Mouse (Mus musculus) MEL (cell line): ENCODE data around the gene Neurod2. TPM values are rescaled to one million over a fixed set of nuclear protein-coding genes. Genes with fewer than 3 reads are reported as not detected.
A peak's percentile ranks its signal among the peaks of the same experiment; 100 is the strongest.

Source experiments
- DNase-seq: peaks from one replicate; pipeline ENCODE4 v3.0.0; 2011; ENCODE audit warnings: low read depth, low spot score
- H3K27ac ChIP-seq: 2 replicates; pipeline ENCODE4 v1.5.1; 2012; ENCODE audit warnings: low read depth, mild to moderate bottlenecking, control low read depth, low read length, moderate library complexity; ENCODE audit not compliant: control insufficient read depth
- H3K27me3 ChIP-seq, 2 experiments: fragments of 150-350 bp in 1 of 2; sonication (generic) in 1 of 2; 2 replicates each; pipeline ENCODE4 v1.6.1; 2012; ENCODE audit warnings: low read length in 2 of 2, mild to moderate bottlenecking in 2 of 2, improper control_type of control experiment in 1 of 2, moderate library complexity in 1 of 2; ENCODE audit not compliant: insufficient read depth in 2 of 2, control insufficient read depth in 1 of 2
- H3K36me3 ChIP-seq, 2 experiments: 2 replicates each; pipeline ENCODE4 v1.6.1; 2012 to 2014; ENCODE audit warnings: low read length in 2 of 2, improper control_type of control experiment in 1 of 2, inconsistent platforms in 1 of 2, mild to moderate bottlenecking in 1 of 2; ENCODE audit not compliant: insufficient read depth in 2 of 2, control insufficient read depth in 1 of 2
- H3K4me1 ChIP-seq, 2 experiments: fragments of 150-350 bp in 1 of 2; sonication (generic) in 1 of 2; 2 replicates each; pipeline ENCODE4 v1.6.1; 2012; ENCODE audit warnings: low read length in 2 of 2, improper control_type of control experiment in 1 of 2, mild to moderate bottlenecking in 1 of 2; ENCODE audit not compliant: insufficient read depth in 2 of 2, control insufficient read depth in 1 of 2
- H3K4me3 ChIP-seq, 2 experiments: fragments of 150-350 bp in 1 of 2; sonication (generic) in 1 of 2; 2 replicates each; pipeline ENCODE4 v1.5.1; 2012; ENCODE audit warnings: low read depth in 2 of 2, low read length in 2 of 2, mild to moderate bottlenecking in 2 of 2, moderate library complexity in 2 of 2, control low read depth in 1 of 2, improper control_type of control experiment in 1 of 2; ENCODE audit not compliant: control insufficient read depth in 1 of 2, insufficient read depth in 1 of 2
- H3K79me2 ChIP-seq: 2 replicates; pipeline ENCODE4 v1.6.1; 2012; ENCODE audit warnings: mild to moderate bottlenecking, low read length, moderate library complexity; ENCODE audit not compliant: control insufficient read depth, poor library complexity, insufficient read depth
- H3K9ac ChIP-seq: 2 replicates; pipeline ENCODE4 v1.6.1; 2012; ENCODE audit warnings: low read depth, mild to moderate bottlenecking, control low read depth, low read length, moderate library complexity; ENCODE audit not compliant: control insufficient read depth, poor library complexity, severe bottlenecking
- H3K9me3 ChIP-seq: fragments of 150-350 bp; sonication (generic); replicated peaks from 2 replicates; pipeline ENCODE4 v1.6.1; 2012; ENCODE audit warnings: mild to moderate bottlenecking, low read length, improper control_type of control experiment, moderate library complexity; ENCODE audit not compliant: insufficient read depth
- BHLHE40 ChIP-seq: IDR thresholded peaks from 2 replicates; pipeline ENCODE4 v1.6.1; 2012; ENCODE audit warnings: low read depth, mild to moderate bottlenecking, inconsistent platforms, low read length, improper control_type of control experiment, borderline replicate concordance
- CHD1 ChIP-seq: IDR thresholded peaks from 2 replicates; pipeline ENCODE4 v1.6.1; 2012; ENCODE audit warnings: low read depth, mild to moderate bottlenecking, inconsistent platforms, low read length, improper control_type of control experiment
- CTCF ChIP-seq, 3 experiments: IDR thresholded peaks in 2 of 3; conservative IDR thresholded peaks in 1 of 3; 2 replicates each; pipeline ENCODE4 v1.5.1; 2011 to 2012; ENCODE audit warnings: low read length in 3 of 3, low read depth in 2 of 3, mild to moderate bottlenecking in 2 of 3, improper control_type of control experiment in 1 of 3, inconsistent platforms in 1 of 3, mixed read lengths in 1 of 3, moderate library complexity in 1 of 3; ENCODE audit not compliant: control insufficient read depth in 1 of 3, insufficient read depth in 1 of 3, poor library complexity in 1 of 3, severe bottlenecking in 1 of 3
- E2F4 ChIP-seq: IDR thresholded peaks from 2 replicates; pipeline ENCODE4 v1.6.1; 2011; ENCODE audit warnings: low read depth, low read length, improper control_type of control experiment, borderline replicate concordance
- ELF1 ChIP-seq: IDR thresholded peaks from 2 replicates; pipeline ENCODE4 v1.6.1; 2014; ENCODE audit warnings: low read depth, mild to moderate bottlenecking, inconsistent platforms, low read length, improper control_type of control experiment, moderate library complexity
- EP300 ChIP-seq, 2 experiments: IDR thresholded peaks; 2 replicates each; pipeline ENCODE4 v1.6.1; 2011; ENCODE audit warnings: improper control_type of control experiment in 2 of 2, low read length in 2 of 2, low read depth in 1 of 2, mild to moderate bottlenecking in 1 of 2
- HCFC1 ChIP-seq: IDR thresholded peaks from 2 replicates; pipeline ENCODE4 v1.6.1; 2012; ENCODE audit warnings: low read depth, mild to moderate bottlenecking, inconsistent platforms, low read length, improper control_type of control experiment, moderate library complexity
- KAT2A ChIP-seq: conservative IDR thresholded peaks from 2 replicates; pipeline ENCODE4 v1.6.1; 2012; ENCODE audit warnings: low read depth, low read length, improper control_type of control experiment, inconsistent platforms
- MAFK ChIP-seq: IDR thresholded peaks from 2 replicates; pipeline ENCODE4 v1.6.1; 2011; ENCODE audit warnings: low read depth, mild to moderate bottlenecking, low read length, improper control_type of control experiment, borderline replicate concordance
- MAX ChIP-seq: IDR thresholded peaks from 2 replicates; pipeline ENCODE4 v1.6.1; 2011; ENCODE audit warnings: low read length, improper control_type of control experiment
- MAZ ChIP-seq: IDR thresholded peaks from 2 replicates; pipeline ENCODE4 v1.6.1; 2012; ENCODE audit warnings: low read depth, mild to moderate bottlenecking, inconsistent platforms, low read length, improper control_type of control experiment
- MXI1 ChIP-seq: IDR thresholded peaks from 2 replicates; pipeline ENCODE4 v1.6.1; 2011; ENCODE audit warnings: mild to moderate bottlenecking, low read depth, low read length, improper control_type of control experiment
- MYB ChIP-seq: IDR thresholded peaks from 2 replicates; pipeline ENCODE4 v1.6.1; 2011; ENCODE audit warnings: mild to moderate bottlenecking, low read depth, low read length, improper control_type of control experiment
- NRF1 ChIP-seq: IDR thresholded peaks from 2 replicates; pipeline ENCODE4 v1.6.1; 2014; ENCODE audit warnings: low read depth, mild to moderate bottlenecking, inconsistent platforms, low read length, improper control_type of control experiment, moderate library complexity; ENCODE audit not compliant: poor library complexity, insufficient read depth, severe bottlenecking
- POLR2A ChIP-seq, 2 experiments: IDR thresholded peaks; 2 replicates each; pipeline ENCODE4 v1.6.1; 2011 to 2012; ENCODE audit warnings: low read length in 2 of 2, mild to moderate bottlenecking in 2 of 2, control low read depth in 1 of 2, improper control_type of control experiment in 1 of 2, low read depth in 1 of 2, moderate library complexity in 1 of 2; ENCODE audit not compliant: control insufficient read depth in 1 of 2, insufficient read depth in 1 of 2, poor library complexity in 1 of 2
- RCOR1 ChIP-seq: IDR thresholded peaks from 2 replicates; pipeline ENCODE4 v1.6.1; 2012; ENCODE audit warnings: low read depth, mild to moderate bottlenecking, inconsistent platforms, low read length, improper control_type of control experiment
- SIN3A ChIP-seq: IDR thresholded peaks from 2 replicates; pipeline ENCODE4 v1.6.1; 2012; ENCODE audit warnings: low read length, improper control_type of control experiment, inconsistent platforms
- TBP ChIP-seq: IDR thresholded peaks from 2 replicates; pipeline ENCODE4 v1.8.0; 2011; ENCODE audit warnings: low read depth, low read length, improper control_type of control experiment
- UBTF ChIP-seq: IDR thresholded peaks from 2 replicates; pipeline ENCODE4 v1.6.1; 2012; ENCODE audit warnings: low read depth, mild to moderate bottlenecking, inconsistent platforms, low read length, improper control_type of control experiment, moderate library complexity, borderline replicate concordance; ENCODE audit not compliant: insufficient read depth
- ZKSCAN1 ChIP-seq: IDR thresholded peaks from 2 replicates; pipeline ENCODE4 v1.6.1; 2012; ENCODE audit warnings: low read depth, mild to moderate bottlenecking, inconsistent platforms, low read length, improper control_type of control experiment, moderate library complexity
- ZMIZ1 ChIP-seq: IDR thresholded peaks from 2 replicates; pipeline ENCODE4 v1.6.1; 2012; ENCODE audit warnings: low read depth, mild to moderate bottlenecking, inconsistent platforms, low read length, improper control_type of control experiment, moderate library complexity
- polyA plus RNA-seq, 2 experiments: library from polyadenylated mRNA; stranded (reverse) in 1 of 2; unstranded in 1 of 2; fragments of >175 nt in 1 of 2; fragments of >200 nt in 1 of 2; gene quantifications; 2 replicates each; pipeline versions ENCODE4 v1.2.1 to v1.2.4; 2012; ENCODE audit warnings: low replicate concordance in 2 of 2, low read depth in 1 of 2; ENCODE audit not compliant: insufficient read length in 2 of 2, insufficient read depth in 1 of 2, missing spikeins in 1 of 2
- total RNA-seq: library from RNA; depleted of rRNA; stranded (reverse); fragments of 300-350 nt; gene quantifications from 2 replicates; pipeline ENCODE4 v1.2.3, GENCODE M21; 2012

Neurod2 gene
- total and polyA plus RNA-seq, 3 experiments, result not detected

- Histone ChIP-seq H3K4me3 (no peak overlapping the region), H3K27me3 (peaks cover 7 to 14% of the 10 kb centered on the region in 2 experiments), H3K9me3 (no peaks in the 10 kb centered on the region), H3K36me3 (no peaks in the 10 kb centered on the region), H3K27ac (no peak overlapping the region), H3K9ac (no peak overlapping the region), H3K4me1 (peaks cover 0 to 2% of the 10 kb centered on the region in 2 experiments; a peak in 1 of 4 replicates), H3K79me2 (no peaks in the 10 kb centered on the region)
- DNase-seq, result peak; percentile 79
- TF ChIP-seq HCFC1 (no peak), CHD1 (no peak), SIN3A (peak; percentile 63), KAT2A (no peak), BHLHE40 (no peak), UBTF (no peak), MAX (no peak), EP300 (IDR thresholded peaks at IDR 0.05; ENCODE audit: low read depth in 1 of 2, low read length in 2 of 2) (no peak), ZMIZ1 (no peak), POLR2A (IDR thresholded peaks at IDR 0.05; ENCODE audit: control insufficient read depth in 1 of 2, insufficient read depth in 1 of 2, low read depth in 1 of 2, low read length in 2 of 2, poor library complexity in 1 of 2) (no peak), NRF1 (no peak), ELF1 (no peak), E2F4 (no peak), MYB (no peak), MAZ (no peak), MXI1 (peak; percentile 55), TBP (no peak), CTCF (IDR thresholded peaks at IDR 0.05 in 2 of 3, conservative IDR thresholded peaks at IDR 0.05 in 1 of 3; ENCODE audit: control insufficient read depth in 1 of 3, insufficient read depth in 1 of 3, low read depth in 2 of 3, low read length in 3 of 3, poor library complexity in 1 of 3, severe bottlenecking in 1 of 3) (no peak)
Measured at GRCm38 (mm10) chr11:98313790-98314323, 15.6 kb downstream of the Neurod2 start.

GRCm38 (mm10) chr11:98298484-98299205 lies 30.8 kb downstream of the Neurod2 start:
- H3K79me2 ChIP-seq, result no peaks in the 10 kb centered on the region; the same call in 1 of the 2 replicates
- H3K27me3 ChIP-seq, result peaks cover 4 to 5% of the 10 kb centered on the region in 2 experiments; a peak in 3 of 4 replicates
- H3K9me3 ChIP-seq, result no peaks in the 10 kb centered on the region
- peaks cover 0 to 9% of the 10 kb centered on the region in 2 experiments; a peak in 2 of 4 replicates for H3K36me3 ChIP-seq
- H3K27ac ChIP-seq, result no peak overlapping the region
- no peak overlapping the region for H3K9ac ChIP-seq
- peaks cover 0 to 11% of the 10 kb centered on the region in 2 experiments; a peak in 3 of 4 replicates for H3K4me1 ChIP-seq
- no peak for DNase-seq
- no peak for TF ChIP-seq RCOR1
- TF ChIP-seq KAT2A, result no peak
- no peak for TF ChIP-seq MAFK
- no peak for TF ChIP-seq ZKSCAN1
- TF ChIP-seq MAX, result no peak
- no peak overlapping the region for H3K4me3 ChIP-seq
